8 mouse cellular contexts compared by ENCODE assay signal in genomic region chr10:42464224-42464623, GRCm38 (mm10). TPM values are rescaled to one million over a fixed set of nuclear protein-coding genes. Genes with fewer than 3 reads are reported as not detected.
DNase-seq lines count a peak whose midpoint lies in the region.

No protein-coding gene starts in this region.

- WGBS in macrophage (ENCODE audit: missing documents) = 55% methylated on average over 5 of the region's 5 CpGs

- no peak overlapping the region for H3K4me3 ChIP-seq in macrophage (ENCODE audit: inconsistent target)

- peak; percentile 39 for DNase-seq in gastrocnemius, adult 18-20 months (ENCODE audit: low spot score)
- DNase-seq in gastrocnemius, postnatal 10 days = no peak
- DNase-seq in heart, adult 11 months = peak; percentile 97
- peak; percentile 24 to 48 for DNase-seq in kidney, adult 8-10 months
- DNase-seq in Muller cell, postnatal 12 days (ENCODE audit: inconsistent ontology term) = no peak
- no peak for DNase-seq in frontal cortex, postnatal 14 days (ENCODE audit: low spot score in 2 of 2)
- no peak for DNase-seq in natural killer cell, adult 2 months (ENCODE audit: low spot score in 2 of 2)

- peak overlapping the region; percentile 42 for H3K27ac ChIP-seq in macrophage

- no peaks in the 10 kb centered on the region for H3K36me3 ChIP-seq in macrophage (ENCODE audit: inconsistent target)

- H3K79me2 ChIP-seq in macrophage (ENCODE audit: inconsistent target) = peaks cover 4% of the 10 kb centered on the region; the same call in 1 of the 2 replicates

RNA-seq across cellular contexts. Expression of gene Afg1l, which starts 14.1 kb away (rescaled TPM):
- total RNA-seq in gastrocnemius, adult 18-20 months (2021) = 10 to 100 TPM in 1 of 2 experiments, 1 to 10 TPM in 1; 7.6 to 10.2 TPM
- total RNA-seq in gastrocnemius, postnatal 10 days (2021) = 1 to 10 TPM; 4.8 to 5.5 TPM
- total RNA-seq in macrophage (2018; cell fraction: chromatin; rRNA removed) = 10 to 100 TPM in 21 of 26 experiments, 1 to 10 TPM in 5; 3.4 to 24.7 (median 17.7) TPM
- 10 to 100 TPM in 19 of 26 experiments, 1 to 10 TPM in 7; 5.6 to 11.7 (median 10.3) TPM for total RNA-seq in macrophage (2018; cell fraction: cytosol; rRNA removed)
- total RNA-seq in macrophage (2018; cell fraction: nucleus; rRNA removed) = 10 to 100 TPM in 17 of 26 experiments, 1 to 10 TPM in 9; 3.2 to 16.8 (median 11.2) TPM
- 7.8 to 12.7 TPM (median 9.6 TPM) in 3 replicates for polyA plus RNA-seq in macrophage (2018)

RNA-seq across cellular contexts. Expression of gene Snx3, which starts 37.6 kb away (rescaled TPM):
- 100 to 1,000 TPM; 171 to 175 TPM for total RNA-seq in gastrocnemius, adult 18-20 months (2021)
- 100 to 1,000 TPM; 155 to 161 TPM for total RNA-seq in gastrocnemius, postnatal 10 days (2021)
- total RNA-seq in macrophage (2018; cell fraction: chromatin; rRNA removed) = 10 to 100 TPM; 14.0 to 44.0 (median 26.1) TPM
- 100 to 1,000 TPM; 265 to 558 (median 412) TPM for total RNA-seq in macrophage (2018; cell fraction: cytosol; rRNA removed)
- 100 to 1,000 TPM in 17 of 26 experiments, 10 to 100 TPM in 9; 65.2 to 224 (median 107) TPM for total RNA-seq in macrophage (2018; cell fraction: nucleus; rRNA removed)
- 364 to 676 TPM (median 673 TPM) in 3 replicates for polyA plus RNA-seq in macrophage (2018)

Comparison
In these comparisons a context has a peak if more than half of its experiments do, and no peak if none do; other contexts are left out.
1. DNase-seq: peak in gastrocnemius, adult 18-20 months (single experiment), heart, adult 11 months (single experiment) and kidney, adult 8-10 months (2 of 2); none in gastrocnemius, postnatal 10 days (single experiment), Muller cell, postnatal 12 days (single experiment), frontal cortex, postnatal 14 days (0 of 2) and natural killer cell, adult 2 months (0 of 2).